8 mouse cellular contexts compared by ENCODE assay signal in genomic region chr12:86885746-86886145, GRCm38 (mm10). TPM values are rescaled to one million over a fixed set of nuclear protein-coding genes. Genes with fewer than 3 reads are reported as not detected.
DNase-seq lines count a peak whose midpoint lies in the region; ATAC-seq and TF ChIP-seq lines count a peak whose summit lies in the region.

No protein-coding gene starts in this region.

- peaks cover 83% of the 10 kb centered on the region for H3K4me1 ChIP-seq in heart, embryonic 10.5 days
- H3K4me1 ChIP-seq in CH12.LX (ENCODE audit: control insufficient read depth in 1 of 2, insufficient read depth in 2 of 2), result peaks cover 30 to 64% of the 10 kb centered on the region in 2 experiments
- peaks cover 54% of the 10 kb centered on the region for H3K4me1 ChIP-seq in forebrain, embryonic 16.5 days (replicated peaks; ENCODE audit: control insufficient read depth, insufficient read depth, low read length)
- H3K4me1 ChIP-seq in liver, embryonic 13.5 days (replicated peaks), result peaks cover 77% of the 10 kb centered on the region

- in situ Hi-C loops in CH12.LX (cut with MboI; ENCODE audit: low pct_ligation_motif_present, low pct_unique_long_range_greater_than_20kb, low sequenced_read_pairs), result loop anchor here (5.0 kb wide), 1 partner anchor 53 kb away; no protein-coding TSS in a partner anchor

- H3K4me3 ChIP-seq in heart, embryonic 10.5 days, result peak overlapping the region; percentile 94; the same call in 1 of the 2 replicates
- H3K4me3 ChIP-seq in CH12.LX (replicated peaks in 1 of 3; ENCODE audit: low read depth in 2 of 3, low read length in 2 of 3, poor library complexity in 1 of 3), result no peak overlapping the region
- H3K4me3 ChIP-seq in forebrain, embryonic 16.5 days (replicated peaks; ENCODE audit: low read length), result peak overlapping the region; percentile 99; the same call in 1 of the 2 replicates
- no peak overlapping the region for H3K4me3 ChIP-seq in liver, embryonic 13.5 days (replicated peaks)

- peaks cover 9% of the 10 kb centered on the region for H3K36me3 ChIP-seq in heart, embryonic 10.5 days
- H3K36me3 ChIP-seq in CH12.LX (replicated peaks in 1 of 2; ENCODE audit: control insufficient read depth in 1 of 2, insufficient read depth in 1 of 2, low read length in 1 of 2), result peaks cover 11 to 15% of the 10 kb centered on the region in 2 experiments
- no peaks in the 10 kb centered on the region for H3K36me3 ChIP-seq in forebrain, embryonic 16.5 days (ENCODE audit: control insufficient read depth, insufficient read depth)
- no peaks in the 10 kb centered on the region for H3K36me3 ChIP-seq in liver, embryonic 13.5 days

- intact Hi-C loops in heart, postnatal 10 days (cut with DNase I), result loop anchor here (2.0 kb wide), 1 partner anchor 87 kb away; no protein-coding TSS in a partner anchor

- no peaks in the 10 kb centered on the region for H3K9me3 ChIP-seq in heart, embryonic 10.5 days
- peaks cover 5% of the 10 kb centered on the region for H3K9me3 ChIP-seq in CH12.LX (replicated peaks; ENCODE audit: low read length)
- no peaks in the 10 kb centered on the region for H3K9me3 ChIP-seq in forebrain, embryonic 16.5 days (ENCODE audit: control insufficient read depth, low read length)
- H3K9me3 ChIP-seq in liver, embryonic 13.5 days (replicated peaks), result no peaks in the 10 kb centered on the region

- H3K27ac ChIP-seq in heart, embryonic 10.5 days, result peak overlapping the region; percentile 97
- H3K27ac ChIP-seq in CH12.LX (ENCODE audit: insufficient read depth, low read depth), result no peak overlapping the region
- H3K27ac ChIP-seq in forebrain, embryonic 16.5 days (ENCODE audit: low read length), result no peak overlapping the region; the same call in 1 of the 2 replicates
- no peak overlapping the region for H3K27ac ChIP-seq in liver, embryonic 13.5 days

- WGBS in heart, embryonic 10.5 days, result 19% methylated on average over 5 of the region's 5 CpGs
- WGBS in forebrain, embryonic 16.5 days, result 11% methylated on average over 5 of the region's 5 CpGs
- WGBS in liver, embryonic 13.5 days (ENCODE audit: insufficient replicate concordance), result 49% methylated on average over 5 of the region's 5 CpGs

- H3K9ac ChIP-seq in CH12.LX (ENCODE audit: insufficient read depth, low read depth), result peak overlapping the region; percentile 89; the same call in 1 of the 2 replicates
- H3K9ac ChIP-seq in forebrain, embryonic 16.5 days (replicated peaks; ENCODE audit: low read depth, low read length), result no peak overlapping the region
- H3K9ac ChIP-seq in liver, embryonic 13.5 days, result no peak overlapping the region

- ATAC-seq in forebrain, embryonic 16.5 days, result no peak
- ATAC-seq in liver, embryonic 13.5 days (ENCODE audit: low read depth), result no peak

- H3K4me2 ChIP-seq in CH12.LX (ENCODE audit: insufficient read depth, low read depth, poor library complexity, severe bottlenecking), result peak overlapping the region; percentile 94
- H3K4me2 ChIP-seq in forebrain, embryonic 16.5 days (ENCODE audit: low read length), result peak overlapping the region; percentile 60
- peak overlapping the region; percentile 71 for H3K4me2 ChIP-seq in liver, embryonic 13.5 days

- H3K27me3 ChIP-seq in heart, embryonic 10.5 days (ENCODE audit: insufficient read depth, poor library complexity, severe bottlenecking), result 0 out of 2 replicates have a peak, but pooled peaks cover 10% of the 10 kb centered on the region
- no peaks in the 10 kb centered on the region for H3K27me3 ChIP-seq in CH12.LX (replicated peaks)
- H3K27me3 ChIP-seq in forebrain, embryonic 16.5 days (replicated peaks; ENCODE audit: control insufficient read depth, insufficient read depth, low read length), result no peaks in the 10 kb centered on the region
- peaks cover 98% of the 10 kb centered on the region for H3K27me3 ChIP-seq in liver, embryonic 13.5 days

- peaks cover 27% of the 10 kb centered on the region for H3K79me2 ChIP-seq in CH12.LX (replicated peaks; ENCODE audit: control insufficient read depth, extremely low read depth, insufficient read depth, poor library complexity, severe bottlenecking)

- no peak for DNase-seq in heart, embryonic 10.5 days (ENCODE audit: low spot score)
- DNase-seq in heart, postnatal 10 days, result no peak
- DNase-seq in CH12.LX (ENCODE audit: extremely low read depth), result no peak
- no peak for DNase-seq in liver, embryonic 13.5 days
- DNase-seq in frontal cortex, postnatal 36 days (ENCODE audit: low spot score in 2 of 2), result no peak
- DNase-seq in right cerebral cortex, postnatal 14 days, result no peak
- no peak for DNase-seq in cerebellum, postnatal 25 days

- dilution Hi-C loops in CH12.LX (cut with MboI; ENCODE audit: extremely low pct_ligation_motif_present, extremely low pct_unique_long_range_greater_than_20kb, low sequenced_read_pairs), result no loop called here

- TF ChIP-seq CTCF in CH12.LX (conservative IDR thresholded peaks at IDR 0.05 in 1 of 2, IDR thresholded peaks at IDR 0.05 in 1 of 2; ENCODE audit: low read depth in 2 of 2, low read length in 2 of 2), result no peak

- no peak for TF ChIP-seq POLR2A in CH12.LX (IDR thresholded peaks at IDR 0.05; ENCODE audit: low read depth, low read length)

- no peak for TF ChIP-seq RAD21 in CH12.LX (IDR thresholded peaks at IDR 0.05; ENCODE audit: low read depth, low read length)

- no peak for TF ChIP-seq EP300 in CH12.LX (IDR thresholded peaks at IDR 0.05; ENCODE audit: low read length)

TF ChIP-seq in CH12.LX, 34 proteins besides CTCF, POLR2A, EP300 and RAD21:
- TF ChIP-seq E2F4 (IDR thresholded peaks at IDR 0.05; ENCODE audit: insufficient replicate concordance, low read depth, low read length) (no peak), USF1 (IDR thresholded peaks at IDR 0.05; ENCODE audit: low read depth, low read length) (no peak)

RNA-seq across cellular contexts. Expression of gene Irf2bpl, which starts 1.1 kb away (rescaled TPM):
- polyA plus RNA-seq in heart, embryonic 10.5 days (2016; fragmentation: Nextera tagmentation; extraction: Ambion mirVana), result 28.7 and 35.3 TPM in 2 replicates
- total RNA-seq in heart, postnatal 10 days (2021), result 10 to 100 TPM; 60.3 to 67.5 TPM
- total RNA-seq in CH12.LX (2012; rRNA removed) (19.6 and 21.4 TPM in 2 replicates), CH12.LX (2014; rRNA removed) (7.0 and 8.2 TPM in 2 replicates)
- 10.2 and 12.1 TPM in 2 replicates for polyA plus RNA-seq in CH12.LX (2012; ENCODE audit: insufficient read length, low read depth)
- polyA plus RNA-seq in forebrain, embryonic 16.5 days (2015; fragmentation: Nextera tagmentation; extraction: Ambion mirVana), result 67.0 and 74.0 TPM in 2 replicates
- 2.8 and 3.0 TPM in 2 replicates for polyA plus RNA-seq in liver, embryonic 13.5 days (2015; fragmentation: Nextera tagmentation; extraction: Ambion mirVana)

Comparison
In these comparisons a context has a peak if more than half of its experiments do, and no peak if none do; other contexts are left out.
1. H3K4me3 ChIP-seq: peak in heart, embryonic 10.5 days (single experiment) and forebrain, embryonic 16.5 days (single experiment); none in CH12.LX (0 of 3) and liver, embryonic 13.5 days (single experiment).
2. Peak in every context shown above with its lines, with median percentiles within 50 percentile points of each other: H3K4me2 ChIP-seq.